Mouse (Mus musculus) megakaryocyte progenitor cell, adult 5-6 weeks (primary cell): ENCODE data around the gene Maml3. TPM values are rescaled to one million over a fixed set of nuclear protein-coding genes. Genes with fewer than 3 reads are reported as not detected.

ENCODE experiments used
- ATAC-seq: replicated peaks from 2 replicates; pipeline ENCODE4 v1.8.0; 2016; ENCODE audit warnings: mild to moderate bottlenecking, moderate TSS enrichment, inconsistent platforms; ENCODE audit not compliant: poor library complexity
- total RNA-seq, 2 experiments: library from RNA; stranded (forward) in 1 of 2; stranded (reverse) in 1 of 2; fragments of 157-497, 149-512 nt in 1 of 2; fragments of 200-1000 nt in 1 of 2; gene quantifications; 2 replicates each; pipeline versions ENCODE4 v1.2.3 to v1.2.4; 2015 to 2017

Maml3 gene
- total RNA-seq, 2 experiments from 2014 or later, result 5.9 to 9.5 TPM

DNA sequence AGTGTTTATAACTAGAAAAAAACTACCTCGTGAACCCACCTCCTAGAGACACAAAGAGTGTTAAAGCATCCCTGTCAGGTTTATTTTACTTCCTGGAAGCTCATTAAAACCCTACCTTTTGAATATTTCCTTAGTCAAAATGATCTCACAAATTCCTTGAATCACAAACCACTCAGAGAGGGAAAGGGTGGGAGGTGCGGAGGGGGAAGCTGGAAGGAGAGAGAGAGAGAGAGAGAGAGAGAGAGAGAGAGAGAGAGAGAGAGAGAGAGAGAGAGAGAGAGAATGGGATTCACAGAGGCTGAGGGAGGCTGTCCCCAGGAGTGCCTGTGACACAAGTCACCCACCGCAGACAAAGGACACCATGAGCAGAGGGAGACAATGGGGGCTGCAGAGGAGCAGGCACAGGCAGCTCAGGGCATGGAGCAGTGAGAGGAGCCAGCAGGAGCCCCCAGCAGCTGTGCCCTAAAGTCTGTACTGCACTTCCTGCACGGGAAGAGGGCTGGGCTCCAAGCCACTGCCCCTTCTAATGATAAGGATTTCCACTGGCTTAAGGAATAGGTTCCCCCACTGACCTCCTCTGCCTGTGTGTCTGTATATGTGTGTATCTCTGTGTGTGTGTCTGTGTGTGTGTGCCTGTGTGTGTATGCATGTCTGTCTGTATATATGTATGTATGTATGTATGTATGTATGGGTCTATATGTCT lies 140.8 kb downstream of the Maml3 start:
- peak; percentile 54 for ATAC-seq

DNA sequence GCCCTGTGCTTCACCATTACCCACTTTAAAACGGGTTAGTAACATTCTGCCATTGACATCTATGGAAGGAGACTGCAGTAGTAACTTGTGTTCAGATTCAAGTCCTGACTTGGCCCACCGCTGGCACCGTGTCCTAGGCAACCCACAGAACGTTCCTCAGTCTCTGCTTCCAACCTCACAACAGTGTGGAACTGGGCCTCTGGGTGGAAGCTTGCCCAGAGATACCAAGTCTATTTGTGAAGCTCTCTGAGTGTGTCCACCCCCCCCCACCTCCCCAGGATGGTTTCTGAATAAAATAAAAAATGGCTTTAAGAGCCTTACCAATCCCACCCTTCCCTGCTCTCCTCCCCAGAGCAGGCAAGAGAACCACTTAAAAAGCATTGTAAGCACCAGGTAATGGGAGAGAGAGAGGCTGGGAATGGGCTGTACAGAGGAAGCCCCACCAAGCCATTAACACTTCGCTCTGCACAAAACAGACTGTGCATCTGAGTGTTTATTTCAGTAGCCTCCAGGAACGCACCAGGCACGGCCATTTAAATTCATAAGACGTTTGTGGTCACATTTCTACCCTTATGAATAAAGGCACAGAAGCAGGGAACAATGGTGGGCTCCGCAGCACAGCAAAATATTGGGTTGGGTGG lies 141.6 kb downstream of the Maml3 start:
- ATAC-seq, result no peak

DNA sequence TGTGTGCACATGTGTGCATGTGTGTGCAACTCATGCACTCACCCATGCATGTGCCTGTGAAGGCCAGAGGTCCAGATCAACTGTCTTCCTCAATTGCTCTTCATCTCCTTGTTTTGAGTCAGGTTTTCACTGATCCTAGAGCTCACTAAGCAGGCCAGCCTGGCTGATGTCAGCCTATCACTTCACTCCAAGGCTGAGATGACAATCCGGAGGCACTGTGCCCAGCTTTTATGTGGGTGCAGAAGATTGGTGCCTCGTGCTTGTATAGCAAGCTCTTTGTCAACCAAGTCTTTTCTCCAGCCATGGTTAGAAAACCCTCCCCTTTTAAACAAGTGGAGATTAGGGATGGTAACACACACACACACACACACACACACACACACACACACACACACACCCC lies 146.1 kb downstream of the Maml3 start:
- ATAC-seq, result no peak

DNA sequence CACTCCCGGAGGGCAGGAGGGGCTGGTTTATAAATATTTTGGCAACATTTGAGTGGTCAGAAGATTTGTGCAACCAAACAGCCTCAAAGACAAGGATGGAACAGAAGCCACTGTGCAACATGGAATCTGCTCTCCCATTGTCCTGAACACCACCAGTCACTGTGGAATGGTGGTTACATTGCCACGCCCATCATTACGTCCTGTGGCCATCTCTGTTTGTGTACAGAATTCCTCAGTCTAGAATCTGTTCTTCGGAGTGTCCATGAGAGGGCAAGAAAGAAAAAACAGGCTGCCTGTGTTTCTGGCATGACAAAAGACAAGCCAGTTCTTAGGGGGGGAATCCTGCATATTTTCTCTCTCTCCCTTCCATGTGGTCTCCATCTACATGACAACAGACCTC lies 150.4 kb downstream of the Maml3 start:
- ATAC-seq, result no peak

DNA sequence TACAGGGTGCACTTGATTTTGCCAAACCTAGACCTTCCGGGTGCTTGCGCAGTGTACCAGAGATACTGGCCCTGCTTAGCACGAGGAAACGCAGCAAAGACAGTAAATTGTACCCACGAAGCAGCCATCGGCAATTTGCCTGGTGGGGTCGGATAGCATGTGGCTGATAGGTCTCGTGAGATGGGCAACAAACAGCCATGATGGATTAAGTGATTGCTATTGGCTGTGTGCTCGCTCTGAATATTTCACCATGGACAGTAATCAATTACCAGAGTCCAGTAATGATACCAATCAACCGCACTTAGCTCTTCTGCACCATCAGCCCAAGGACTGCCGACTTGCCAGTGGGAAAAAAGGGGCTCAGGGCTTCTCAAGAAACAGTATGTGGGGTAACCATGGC lies 150.9 kb downstream of the Maml3 start:
- ATAC-seq, result no peak

DNA sequence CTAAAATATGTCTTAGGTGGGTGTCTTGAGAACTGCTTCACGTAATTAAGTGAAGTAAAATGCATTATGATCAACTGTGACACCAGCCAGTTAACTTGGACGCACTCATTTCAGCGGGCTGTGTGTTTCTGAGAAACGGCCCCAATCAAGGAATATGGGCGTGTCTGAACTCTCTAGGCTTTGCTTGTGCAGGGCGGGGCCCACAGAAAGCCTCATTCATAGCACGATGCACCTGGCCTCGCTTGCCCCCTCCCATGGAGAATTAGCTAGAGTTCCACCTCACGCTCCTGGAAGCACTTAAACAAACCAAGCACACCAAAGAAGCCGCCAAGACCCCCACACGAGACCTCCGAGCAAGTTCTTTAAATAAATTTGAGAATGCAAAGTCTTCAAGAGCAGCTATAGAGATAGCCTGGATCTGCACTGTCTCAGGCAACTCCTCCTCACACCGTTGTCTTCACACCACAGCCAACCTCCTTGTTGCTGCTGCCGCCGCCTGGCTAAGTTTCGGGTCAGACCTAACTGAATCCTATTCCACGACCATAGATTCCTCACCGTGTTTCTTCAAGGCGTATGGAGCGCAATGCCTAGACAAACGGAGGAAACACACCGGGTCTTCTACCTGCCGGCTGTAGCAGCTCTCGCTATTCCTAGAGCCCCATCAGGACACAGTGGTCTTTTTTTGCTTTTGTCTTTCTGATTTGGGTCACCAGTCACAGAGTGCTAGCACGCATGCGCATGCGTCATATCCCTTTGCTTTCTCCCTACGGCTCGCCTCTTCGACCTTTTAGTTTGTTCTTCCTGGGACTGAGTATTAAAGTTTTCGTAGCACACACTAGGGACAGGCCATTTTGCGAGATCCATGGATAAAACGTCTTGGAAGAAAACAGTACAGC lies 151.9 kb downstream of the Maml3 start:
- 0 out of 2 replicates have a peak, but pooled peaks have one; percentile 26 for ATAC-seq

DNA sequence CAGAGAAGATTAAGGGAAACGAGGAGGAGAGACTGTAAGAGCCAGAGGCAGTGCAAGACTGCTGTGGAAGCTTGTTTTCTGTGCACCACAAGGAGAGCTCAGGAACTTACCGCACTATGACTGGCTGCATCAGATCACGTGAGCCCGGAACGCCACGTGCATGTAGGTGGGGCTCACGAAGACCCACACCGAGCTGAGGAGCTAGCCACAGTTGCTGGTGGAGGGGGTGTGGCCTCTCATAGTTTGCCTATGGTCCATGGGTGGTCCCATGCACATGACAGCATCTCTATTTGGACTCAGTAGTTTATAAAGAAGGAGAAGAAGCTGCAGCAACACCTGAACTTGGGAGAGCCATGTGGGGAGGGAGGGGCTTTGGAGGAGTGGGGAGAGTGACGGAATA lies 152.6 kb downstream of the Maml3 start:
- ATAC-seq, result no peak

DNA sequence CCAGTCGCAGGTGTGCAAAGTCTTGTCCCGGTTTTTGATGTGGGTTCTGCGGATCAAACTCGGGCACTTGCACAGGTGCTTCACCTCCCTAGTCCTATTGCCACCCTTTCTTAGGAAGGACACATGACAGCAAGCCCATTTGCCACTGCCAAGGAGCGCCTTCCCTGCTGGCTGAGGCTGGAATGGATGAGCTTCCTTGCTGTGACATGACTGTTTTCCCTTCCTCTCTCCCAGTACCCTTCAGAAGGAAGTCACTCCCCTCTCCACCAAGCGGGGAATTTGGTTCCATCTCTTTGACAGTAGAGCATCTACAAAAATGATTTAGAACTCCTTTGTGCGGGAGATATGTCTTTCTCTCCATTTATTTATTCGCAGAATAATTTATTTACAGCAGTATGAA lies 155.2 kb downstream of the Maml3 start:
- ATAC-seq, result no peak

DNA sequence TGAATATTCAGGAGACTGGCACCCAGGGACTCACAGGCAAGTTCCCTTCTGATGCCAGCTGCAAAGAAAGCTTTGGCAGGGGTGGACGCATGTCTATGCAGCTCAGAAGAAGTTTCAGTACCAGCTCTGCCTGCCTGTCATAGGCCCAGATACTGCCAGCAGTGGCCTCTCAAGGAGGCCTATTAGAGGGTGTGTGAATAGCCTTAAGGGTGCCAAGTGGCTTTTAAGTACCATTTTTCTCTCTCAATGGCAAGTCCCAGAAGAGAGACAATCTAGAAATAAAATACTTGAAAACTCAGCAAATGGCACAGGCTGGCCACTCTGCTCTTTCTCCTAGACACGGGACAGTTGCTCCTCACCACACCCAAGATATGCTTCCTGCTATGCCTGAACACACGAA lies 157.7 kb downstream of the Maml3 start:
- ATAC-seq, result no peak

DNA sequence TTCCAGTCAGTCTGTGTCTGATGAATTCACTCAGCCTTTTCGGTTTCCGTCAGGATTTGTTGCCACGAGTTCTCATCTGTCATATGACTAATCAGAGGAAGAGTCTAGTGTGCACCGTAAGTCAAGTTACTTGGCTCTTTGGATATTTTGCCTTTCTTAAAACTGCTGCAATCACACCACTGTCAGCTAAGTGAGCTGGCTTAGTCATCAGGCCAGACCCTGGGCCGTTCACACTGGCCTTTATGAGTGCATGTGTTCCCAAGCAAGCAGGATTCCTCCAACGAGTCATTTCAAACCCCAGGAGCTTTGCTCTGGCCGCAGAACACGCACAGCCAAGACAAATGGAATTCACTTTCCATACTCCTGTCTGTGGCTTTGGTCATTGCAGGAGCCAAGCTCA lies 161.2 kb downstream of the Maml3 start:
- ATAC-seq, result no peak

DNA sequence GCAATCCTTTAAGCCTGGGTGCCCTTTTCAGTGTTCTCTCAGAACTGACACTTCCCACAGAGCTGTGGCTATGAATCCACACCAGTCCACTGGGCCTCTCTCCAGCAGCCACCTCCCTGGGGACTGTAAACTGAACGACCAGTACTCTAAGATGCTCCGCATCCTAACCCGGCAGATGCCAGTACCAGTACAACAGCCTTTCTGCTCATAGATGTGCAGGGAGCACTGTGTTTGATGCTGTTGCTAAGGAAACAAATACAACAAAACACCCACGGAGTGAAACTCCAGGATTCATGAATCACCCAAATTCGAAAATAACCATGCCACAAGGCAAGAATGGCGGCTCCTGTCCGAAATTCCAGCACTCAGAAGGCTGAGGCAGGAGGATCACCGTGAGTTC lies 163.1 kb downstream of the Maml3 start:
- no peak for ATAC-seq

DNA sequence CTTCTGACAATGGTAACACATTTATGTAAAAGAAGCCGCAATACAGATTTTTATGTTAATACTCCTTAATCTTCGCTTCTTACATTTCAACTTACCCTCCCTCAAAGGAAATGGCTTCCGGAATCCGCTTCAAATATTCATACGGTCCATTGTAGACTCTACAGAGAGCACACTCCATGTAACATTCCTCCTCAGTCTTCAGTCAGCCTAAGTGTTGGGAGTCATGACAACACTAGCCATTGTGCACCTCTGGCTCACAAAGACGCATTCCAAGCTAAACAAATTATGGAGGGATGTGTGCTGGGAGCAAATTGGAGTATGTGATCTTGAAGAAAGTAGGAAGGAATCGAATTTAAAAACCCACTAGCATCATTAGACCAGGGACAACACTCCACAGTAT lies 165.0 kb downstream of the Maml3 start:
- ATAC-seq, result no peak

DNA sequence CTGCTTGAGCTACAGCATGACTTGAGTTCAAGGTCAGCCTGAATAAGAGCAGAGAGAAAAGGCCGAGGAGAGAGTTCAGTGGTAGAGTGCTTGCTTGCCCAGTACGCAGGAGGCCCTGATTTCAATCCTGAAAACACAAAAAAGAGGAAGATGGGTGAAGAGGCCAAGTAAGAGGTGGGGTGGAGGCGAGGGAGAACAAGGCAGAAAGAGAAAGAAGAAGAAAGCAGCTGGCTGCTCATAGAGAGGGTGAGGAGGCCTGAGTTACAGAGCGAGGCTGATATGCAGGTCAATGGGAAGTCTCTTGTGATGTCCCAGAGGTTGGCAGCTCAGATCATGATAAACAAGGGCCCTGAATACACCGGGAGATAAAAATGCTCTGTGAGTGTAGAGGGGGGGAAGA lies 165.8 kb downstream of the Maml3 start:
- ATAC-seq, result peak; percentile 72

DNA sequence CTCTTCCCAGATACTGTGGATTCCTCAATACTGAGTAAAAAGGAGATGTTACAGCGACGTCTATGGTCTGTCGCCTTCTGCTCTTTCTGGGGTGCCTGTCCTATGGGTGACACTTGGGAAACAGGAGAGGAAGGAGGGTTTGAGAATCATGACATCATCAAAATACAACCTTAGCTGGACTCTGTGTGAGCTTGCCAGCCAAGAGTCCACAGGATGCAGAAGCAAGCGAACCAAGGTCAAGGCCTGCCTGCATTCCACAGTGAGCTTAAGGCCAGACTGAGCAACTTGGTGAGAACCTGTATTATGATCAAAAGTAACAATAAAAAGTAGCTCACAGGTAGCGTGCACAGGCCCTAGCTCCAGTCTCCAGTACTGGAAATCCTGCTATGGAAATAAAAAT lies 167.7 kb downstream of the Maml3 start:
- no peak for ATAC-seq

DNA sequence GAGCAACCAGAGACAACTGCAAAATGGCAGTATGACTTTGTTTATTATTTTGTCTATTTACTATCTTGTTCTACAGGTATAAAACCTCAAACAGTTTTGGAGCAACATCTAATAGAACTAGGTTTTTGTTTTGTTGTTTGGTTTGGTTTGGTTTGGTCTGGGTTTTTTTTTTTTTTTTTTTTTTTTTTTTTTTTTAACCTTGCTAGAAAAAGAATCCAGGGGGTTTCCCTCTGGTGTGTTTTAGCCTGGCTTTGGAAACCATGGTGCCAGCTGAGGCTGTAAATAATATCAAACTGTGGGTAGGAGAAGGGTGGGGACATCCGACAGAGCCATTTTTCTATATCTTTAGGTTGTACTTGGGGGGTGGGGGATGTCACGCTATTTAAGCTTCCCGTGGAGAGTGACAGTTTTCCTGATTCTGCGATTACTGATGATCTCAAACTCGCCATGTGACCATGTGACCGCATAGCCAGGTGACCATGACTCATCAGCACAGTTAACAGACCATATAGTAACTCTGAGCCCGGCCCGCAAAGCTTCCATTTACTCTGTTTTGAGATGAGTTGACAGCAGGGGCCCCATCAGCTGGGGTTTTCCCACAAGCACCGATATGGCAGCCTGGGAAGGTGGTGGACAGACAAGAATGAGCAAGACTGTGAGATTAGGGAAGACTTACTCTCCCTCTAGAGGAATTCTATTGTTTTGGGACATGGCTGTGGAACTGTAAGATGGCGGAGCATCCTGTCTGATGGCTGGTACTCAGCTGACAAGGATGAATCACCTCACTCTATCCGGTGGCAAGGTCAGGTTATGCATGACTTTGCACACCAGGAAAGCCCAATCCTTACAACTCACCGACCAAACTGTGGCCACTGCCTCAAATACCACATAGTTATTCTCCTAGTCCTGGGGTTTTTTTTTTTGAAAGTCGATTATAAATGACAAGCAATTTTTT lies 170.1 kb downstream of the Maml3 start:
- no peak for ATAC-seq

DNA sequence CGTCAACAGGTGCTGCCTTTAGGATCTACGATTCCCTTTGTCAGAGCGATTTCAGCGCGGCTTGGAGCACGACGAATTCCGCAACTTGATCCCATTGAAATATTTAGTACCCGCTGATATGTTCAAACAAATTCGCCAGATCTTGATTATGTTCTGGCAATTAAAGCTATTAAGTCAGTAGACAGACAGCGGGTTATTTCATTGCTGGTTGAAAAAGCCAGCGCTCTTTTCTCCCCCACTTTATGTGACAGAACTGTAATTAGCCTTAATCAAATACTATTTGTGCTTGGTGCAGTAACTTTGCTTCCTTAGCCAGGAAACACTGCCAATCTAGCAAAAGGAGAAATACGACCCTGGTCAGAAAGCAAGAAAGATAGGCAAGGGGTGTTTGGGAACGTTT lies 176.7 kb downstream of the Maml3 start:
- no peak for ATAC-seq

DNA sequence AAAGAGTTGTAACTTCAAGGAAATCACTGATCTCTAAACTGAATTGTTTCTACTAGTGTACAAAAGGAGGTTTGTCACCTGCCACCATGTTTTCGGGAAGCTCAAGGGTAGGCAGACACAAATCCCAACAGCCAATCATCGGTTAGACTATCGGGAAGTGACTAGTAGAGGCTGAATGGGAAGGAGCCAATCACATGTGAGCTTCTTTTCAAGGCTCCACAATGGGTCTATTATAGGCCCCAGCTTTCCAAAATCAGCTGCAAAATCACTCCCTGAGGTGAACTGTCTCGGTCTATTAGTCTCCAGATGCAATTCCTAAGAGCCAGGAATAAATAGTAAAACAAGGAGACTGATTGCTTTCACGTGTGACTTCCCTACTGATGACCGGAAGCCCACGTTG lies 177.3 kb downstream of the Maml3 start:
- no peak for ATAC-seq

DNA sequence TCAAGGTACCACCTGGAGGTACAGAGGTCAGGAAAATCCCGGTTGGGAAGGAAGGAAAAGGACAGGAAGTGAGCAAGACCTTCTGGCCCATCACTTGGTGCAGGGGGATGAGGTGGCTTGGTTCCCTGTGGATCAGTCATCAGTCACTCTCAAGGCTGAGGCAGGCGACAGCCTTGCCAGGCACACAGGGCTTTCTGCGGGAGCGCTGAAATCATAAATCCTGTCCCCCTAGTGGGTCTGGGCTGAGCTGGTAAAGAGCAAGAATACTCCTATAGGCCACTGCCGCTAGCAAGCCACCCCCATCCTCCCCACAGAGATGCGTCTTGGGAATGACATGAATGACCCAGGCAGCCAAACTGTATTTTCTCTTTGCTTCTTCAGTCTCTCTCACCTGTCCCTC lies 177.8 kb downstream of the Maml3 start:
- no peak for ATAC-seq

DNA sequence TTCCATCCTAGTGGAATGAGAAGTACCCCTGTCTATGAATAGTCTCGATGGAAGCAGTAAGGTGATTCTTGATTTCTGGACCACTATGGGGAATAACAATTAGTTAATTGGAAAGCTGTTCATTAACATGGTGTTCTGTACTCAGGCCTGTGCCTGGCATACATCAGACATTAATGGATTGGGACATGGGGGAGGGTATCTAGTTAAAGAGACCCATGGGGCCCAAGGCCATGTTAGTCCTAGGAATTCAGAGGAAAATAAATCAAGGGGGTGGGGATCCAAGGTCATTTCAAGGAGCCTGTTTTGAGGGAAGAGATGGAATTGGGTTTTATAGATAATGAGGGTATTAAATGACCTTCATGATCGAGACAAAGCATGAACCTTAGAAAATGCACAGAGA lies 179.1 kb downstream of the Maml3 start:
- no peak for ATAC-seq

DNA sequence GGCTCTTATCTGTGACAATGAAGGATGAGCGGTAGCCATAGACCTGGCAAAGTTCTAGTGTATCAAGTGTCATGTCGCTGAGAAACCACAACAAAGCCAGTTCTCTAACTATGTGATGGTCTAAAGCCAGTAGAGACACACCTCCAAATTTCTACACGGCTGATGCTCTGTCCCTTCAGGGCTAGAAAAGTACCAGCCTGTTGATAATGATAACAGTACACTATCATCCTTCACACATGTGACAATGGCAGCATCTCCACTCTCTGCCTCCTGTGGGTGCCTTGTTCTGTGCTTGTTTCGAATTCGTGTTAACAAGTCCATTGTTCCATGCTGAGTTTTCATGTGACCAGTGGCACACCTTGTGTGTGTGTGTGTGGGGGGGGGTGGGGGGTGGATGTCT lies 180.2 kb downstream of the Maml3 start:
- peak; percentile 81 for ATAC-seq

DNA sequence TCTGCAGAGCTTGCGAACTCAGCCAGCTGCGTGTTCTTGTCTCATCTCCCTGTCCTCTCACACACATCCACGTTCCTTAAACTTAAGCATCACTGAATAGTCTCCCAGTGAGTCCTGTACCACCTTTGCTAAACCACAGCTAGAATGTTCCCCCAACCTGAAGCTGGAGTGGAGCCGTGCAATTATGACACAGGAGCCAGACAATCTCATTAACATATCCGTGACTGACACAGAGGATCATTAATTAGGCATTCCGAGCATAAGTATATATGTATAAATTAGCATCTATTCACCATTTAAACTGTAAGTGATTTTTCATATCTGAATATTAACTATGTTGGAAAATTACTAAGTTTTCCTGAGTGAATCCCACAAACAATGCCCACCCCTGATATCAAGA lies 181.1 kb downstream of the Maml3 start:
- ATAC-seq, result no peak
